Mouse (Mus musculus): Measurements from ENCODE around the gene Xrcc4. TPM values are rescaled to one million over a fixed set of nuclear protein-coding genes. Genes with fewer than 3 reads are reported as not detected.

Gene Xrcc4
- total RNA-seq, 1 experiment: 11.5 TPM

GRCm38 (mm10) chr13:89929477-89929876, 159.9 kb downstream of the Xrcc4 start:
- Histone ChIP-seq H3K9me3 (ENCODE audit: control insufficient read depth, insufficient read depth, low read depth, low read length) (no peaks in the 10 kb centered on the region), H3K4me1 (ENCODE audit: control insufficient read depth in 2 of 2, insufficient read depth in 2 of 2, low read length in 2 of 2, poor library complexity in 1 of 2) (no peaks in the 10 kb centered on the region), H3K4me3 (ENCODE audit: insufficient read depth in 1 of 2, low read depth in 1 of 2, low read length in 2 of 2, poor library complexity in 1 of 2, severe bottlenecking in 1 of 2) (no peak overlapping the region), H3K27ac (ENCODE audit: insufficient read depth, low read depth, low read length, poor library complexity, severe bottlenecking) (no peak overlapping the region), H3K9ac (ENCODE audit: insufficient read depth, low read depth, low read length, poor library complexity, severe bottlenecking) (no peak overlapping the region), H3K36me3 (ENCODE audit: control insufficient read depth, insufficient read depth, low read length, poor library complexity, severe bottlenecking) (no peaks in the 10 kb centered on the region)
- in situ Hi-C loops (cut with MboI; ENCODE audit: low sequenced_read_pairs in 2 of 2, unreplicated experiment in 2 of 2): no loop called here
- TF ChIP-seq ZC3H11A (IDR thresholded peaks at IDR 0.05; ENCODE audit: borderline replicate concordance, low read depth, low read length) (no peak), MAFK (IDR thresholded peaks at IDR 0.05; ENCODE audit: insufficient read depth, low read depth, low read length) (no peak), HCFC1 (IDR thresholded peaks at IDR 0.05; ENCODE audit: borderline replicate concordance, insufficient read depth, low read length) (no peak), ZNF384 (IDR thresholded peaks at IDR 0.05; ENCODE audit: low read depth, low read length) (no peak), CHD2 (IDR thresholded peaks at IDR 0.05; ENCODE audit: low read depth, low read length) (no peak)
- no peak for DNase-seq (ENCODE audit: low read depth, low spot score)

GRCm38 (mm10) chr13:89918814-89919481, 170.5 kb downstream of the Xrcc4 start:
- in situ Hi-C loops (cut with MboI; ENCODE audit: low sequenced_read_pairs in 2 of 2, unreplicated experiment in 2 of 2): no loop called here
- H3K4me3 ChIP-seq (ENCODE audit: insufficient read depth in 1 of 2, low read depth in 1 of 2, low read length in 2 of 2, poor library complexity in 1 of 2, severe bottlenecking in 1 of 2): no peak overlapping the region
- no peaks in the 10 kb centered on the region for H3K9me3 ChIP-seq (ENCODE audit: control insufficient read depth, insufficient read depth, low read depth, low read length)
- no peak for TF ChIP-seq ZC3H11A (IDR thresholded peaks at IDR 0.05; ENCODE audit: borderline replicate concordance, low read depth, low read length)
- no peak for TF ChIP-seq HCFC1 (IDR thresholded peaks at IDR 0.05; ENCODE audit: borderline replicate concordance, insufficient read depth, low read length)
- TF ChIP-seq CHD2 (IDR thresholded peaks at IDR 0.05; ENCODE audit: low read depth, low read length): no peak
- no peak for TF ChIP-seq ZNF384 (IDR thresholded peaks at IDR 0.05; ENCODE audit: low read depth, low read length)
- no peak for TF ChIP-seq MAFK (IDR thresholded peaks at IDR 0.05; ENCODE audit: insufficient read depth, low read depth, low read length)
- H3K9ac ChIP-seq (ENCODE audit: insufficient read depth, low read depth, low read length, poor library complexity, severe bottlenecking): no peak overlapping the region
- H3K36me3 ChIP-seq (ENCODE audit: control insufficient read depth, insufficient read depth, low read length, poor library complexity, severe bottlenecking): no peaks in the 10 kb centered on the region
- H3K4me1 ChIP-seq (ENCODE audit: control insufficient read depth in 2 of 2, insufficient read depth in 2 of 2, low read length in 2 of 2, poor library complexity in 1 of 2): no peaks in the 10 kb centered on the region
- H3K27ac ChIP-seq (ENCODE audit: insufficient read depth, low read depth, low read length, poor library complexity, severe bottlenecking): no peak overlapping the region
- no peak for DNase-seq (ENCODE audit: low read depth, low spot score)

DNA sequence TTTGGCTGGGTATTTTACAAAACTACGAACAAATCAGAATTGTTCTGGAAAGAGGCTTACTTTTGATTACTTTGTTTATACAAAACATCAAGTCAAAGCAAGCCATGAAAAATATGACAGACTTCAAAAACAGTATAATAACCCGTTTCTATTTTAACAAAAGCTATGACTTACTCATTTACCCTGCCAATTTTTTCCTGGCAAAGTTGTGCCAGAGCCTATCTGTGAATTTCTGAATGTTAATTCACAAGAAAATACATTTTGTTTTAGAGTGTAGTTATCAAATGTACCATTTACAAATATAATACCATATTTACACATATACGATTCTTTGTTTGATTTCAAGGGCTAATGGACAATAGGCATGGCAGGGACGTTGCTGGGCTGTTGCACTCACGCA, 175.1 kb downstream of the Xrcc4 start:
- H3K9me3 ChIP-seq (ENCODE audit: control insufficient read depth, insufficient read depth, low read depth, low read length): no peaks in the 10 kb centered on the region
- DNase-seq (ENCODE audit: low read depth, low spot score): no peak
- H3K36me3 ChIP-seq (ENCODE audit: control insufficient read depth, insufficient read depth, low read length, poor library complexity, severe bottlenecking): no peaks in the 10 kb centered on the region
- H3K27ac ChIP-seq (ENCODE audit: insufficient read depth, low read depth, low read length, poor library complexity, severe bottlenecking): no peak overlapping the region
- in situ Hi-C loops (cut with MboI; ENCODE audit: low sequenced_read_pairs in 2 of 2, unreplicated experiment in 2 of 2): no loop called here
- TF ChIP-seq MAFK (IDR thresholded peaks at IDR 0.05; ENCODE audit: insufficient read depth, low read depth, low read length): no peak
- no peak for TF ChIP-seq CHD2 (IDR thresholded peaks at IDR 0.05; ENCODE audit: low read depth, low read length)
- TF ChIP-seq HCFC1 (IDR thresholded peaks at IDR 0.05; ENCODE audit: borderline replicate concordance, insufficient read depth, low read length): no peak
- TF ChIP-seq ZNF384 (IDR thresholded peaks at IDR 0.05; ENCODE audit: low read depth, low read length): no peak
- TF ChIP-seq ZC3H11A (IDR thresholded peaks at IDR 0.05; ENCODE audit: borderline replicate concordance, low read depth, low read length): no peak
- H3K9ac ChIP-seq (ENCODE audit: insufficient read depth, low read depth, low read length, poor library complexity, severe bottlenecking): no peak overlapping the region
- H3K4me3 ChIP-seq (ENCODE audit: insufficient read depth in 1 of 2, low read depth in 1 of 2, low read length in 2 of 2, poor library complexity in 1 of 2, severe bottlenecking in 1 of 2): no peak overlapping the region
- H3K4me1 ChIP-seq (ENCODE audit: control insufficient read depth in 2 of 2, insufficient read depth in 2 of 2, low read length in 2 of 2, poor library complexity in 1 of 2): no peaks in the 10 kb centered on the region

DNA sequence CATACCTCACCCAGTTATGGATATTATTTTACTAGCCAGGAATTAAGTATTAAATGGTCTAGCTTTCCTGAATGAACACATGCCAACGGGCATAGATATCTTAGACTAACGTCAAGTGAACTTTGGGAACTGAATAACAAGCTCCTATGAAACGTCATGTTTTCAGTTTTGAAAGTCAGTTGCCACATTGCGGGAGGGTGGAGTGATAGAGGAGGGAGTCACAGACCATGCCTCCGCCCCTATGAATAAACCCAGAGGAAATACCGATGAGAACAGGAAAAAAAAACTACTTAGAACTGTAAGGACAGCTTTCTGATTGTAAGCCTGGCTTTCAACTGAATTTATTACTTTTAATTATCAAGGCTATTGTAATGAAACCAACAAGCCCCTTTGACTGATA, 175.5 kb downstream of the Xrcc4 start:
- no peak overlapping the region for H3K4me3 ChIP-seq (ENCODE audit: insufficient read depth in 1 of 2, low read depth in 1 of 2, low read length in 2 of 2, poor library complexity in 1 of 2, severe bottlenecking in 1 of 2)
- H3K9ac ChIP-seq (ENCODE audit: insufficient read depth, low read depth, low read length, poor library complexity, severe bottlenecking): no peak overlapping the region
- DNase-seq (ENCODE audit: low read depth, low spot score): no peak
- H3K9me3 ChIP-seq (ENCODE audit: control insufficient read depth, insufficient read depth, low read depth, low read length): no peaks in the 10 kb centered on the region
- in situ Hi-C loops (cut with MboI; ENCODE audit: low sequenced_read_pairs in 2 of 2, unreplicated experiment in 2 of 2): no loop called here
- no peak overlapping the region for H3K27ac ChIP-seq (ENCODE audit: insufficient read depth, low read depth, low read length, poor library complexity, severe bottlenecking)
- no peaks in the 10 kb centered on the region for H3K36me3 ChIP-seq (ENCODE audit: control insufficient read depth, insufficient read depth, low read length, poor library complexity, severe bottlenecking)
- no peaks in the 10 kb centered on the region for H3K4me1 ChIP-seq (ENCODE audit: control insufficient read depth in 2 of 2, insufficient read depth in 2 of 2, low read length in 2 of 2, poor library complexity in 1 of 2)
- TF ChIP-seq ZC3H11A (IDR thresholded peaks at IDR 0.05; ENCODE audit: borderline replicate concordance, low read depth, low read length) (no peak), ZNF384 (IDR thresholded peaks at IDR 0.05; ENCODE audit: low read depth, low read length) (no peak), HCFC1 (IDR thresholded peaks at IDR 0.05; ENCODE audit: borderline replicate concordance, insufficient read depth, low read length) (no peak), CHD2 (IDR thresholded peaks at IDR 0.05; ENCODE audit: low read depth, low read length) (no peak), MAFK (IDR thresholded peaks at IDR 0.05; ENCODE audit: insufficient read depth, low read depth, low read length) (no peak)

Data from ES-E14 (cell line).